Comparison of ENCODE assay signal across 10 mouse cellular contexts in genomic region chr7:110272434-110272833, GRCm38 (mm10). TPM values are rescaled to one million over a fixed set of nuclear protein-coding genes. Genes with fewer than 3 reads are reported as not detected.
DNase-seq lines count a peak whose midpoint lies in the region; ATAC-seq and TF ChIP-seq lines count a peak whose summit lies in the region.
"Had no signal": no experiment of that assay in that cellular context is flagged by ENCODE, and none has a peak within 500 bp of the region (broad histone marks: within the 10 kb centered on the region; RNA-seq: fewer than 3 reads in every experiment).

No protein-coding gene starts in this region.

- ATAC-seq in heart, embryonic 15.5 days (replicated peaks; ENCODE audit: insufficient number of reproducible peaks, insufficient read depth, low FRiP score, low read depth), result no peak
- ATAC-seq in megakaryocyte, adult 5-6 weeks (ENCODE audit: poor library complexity, severe bottlenecking), result no peak

- dilution Hi-C loops in CH12.LX (cut with MboI; ENCODE audit: extremely low pct_ligation_motif_present, extremely low pct_unique_long_range_greater_than_20kb, low sequenced_read_pairs), result no loop called here

- TF ChIP-seq EP300 in CH12.LX (IDR thresholded peaks at IDR 0.05; ENCODE audit: low read length), result no peak

- WGBS in heart, embryonic 15.5 days, result 78% methylated on average over 4 of the region's 4 CpGs

- peaks cover 36% of the 10 kb centered on the region for H3K36me3 ChIP-seq in heart, embryonic 15.5 days
- H3K36me3 ChIP-seq in CH12.LX (replicated peaks in 1 of 2; ENCODE audit: control insufficient read depth in 1 of 2, insufficient read depth in 1 of 2, low read length in 1 of 2), result peaks cover 84 to 97% of the 10 kb centered on the region in 2 experiments

- no peak; the same call in 1 of the 2 replicates for TF ChIP-seq POLR2A in CH12.LX (IDR thresholded peaks at IDR 0.05; ENCODE audit: low read depth, low read length)

- peak; percentile 51 for TF ChIP-seq RAD21 in CH12.LX (IDR thresholded peaks at IDR 0.05; ENCODE audit: low read depth, low read length)

- no peak overlapping the region for H3K4me3 ChIP-seq in heart, embryonic 15.5 days
- H3K4me3 ChIP-seq in CH12.LX (replicated peaks in 1 of 3; ENCODE audit: low read depth in 2 of 3, low read length in 2 of 3, poor library complexity in 1 of 3), result no peak overlapping the region
- H3K4me3 ChIP-seq: erythroblast, embryonic 14.5 days; limb, embryonic 15.5 days had no signal

- TF ChIP-seq CTCF in CH12.LX (conservative IDR thresholded peaks at IDR 0.05 in 1 of 2, IDR thresholded peaks at IDR 0.05 in 1 of 2; ENCODE audit: low read depth in 2 of 2, low read length in 2 of 2), result peak in 1 of 2 experiments; percentile 58; a peak in 2 of 4 replicates

- H3K4me1 ChIP-seq in heart, embryonic 15.5 days (replicated peaks), result peaks cover 13% of the 10 kb centered on the region; the same call in 1 of the 2 replicates
- peaks cover 35 to 94% of the 10 kb centered on the region in 2 experiments for H3K4me1 ChIP-seq in CH12.LX (ENCODE audit: control insufficient read depth in 1 of 2, insufficient read depth in 2 of 2)

- H3K27me3 ChIP-seq in heart, embryonic 15.5 days, result no peaks in the 10 kb centered on the region
- no peaks in the 10 kb centered on the region for H3K27me3 ChIP-seq in CH12.LX (replicated peaks)
- H3K27me3 ChIP-seq: limb, embryonic 15.5 days had no signal

- H3K27ac ChIP-seq in heart, embryonic 15.5 days, result peak overlapping the region; percentile 53
- peak overlapping the region; percentile 54 for H3K27ac ChIP-seq in CH12.LX (ENCODE audit: insufficient read depth, low read depth)
- H3K27ac ChIP-seq: limb, embryonic 15.5 days had no signal

- H3K9me3 ChIP-seq in heart, embryonic 15.5 days (replicated peaks), result no peaks in the 10 kb centered on the region
- no peaks in the 10 kb centered on the region for H3K9me3 ChIP-seq in CH12.LX (replicated peaks; ENCODE audit: low read length)
- H3K9me3 ChIP-seq: limb, embryonic 15.5 days had no signal

- no peak for DNase-seq in heart, adult 18-20 months
- DNase-seq in 416B (ENCODE audit: low read depth), result peak; percentile 49
- no peak for DNase-seq in CH12.LX (ENCODE audit: extremely low read depth)
- DNase-seq in kidney, postnatal 10 days, result peak; percentile 68
- no peak for DNase-seq in frontal cortex, adult 2 months (ENCODE audit: extremely low spot score in 1 of 2, low spot score in 1 of 2)
- DNase-seq in left cerebral cortex, adult 9 months (ENCODE audit: low spot score in 2 of 2), result no peak

- no peak overlapping the region for H3K9ac ChIP-seq in heart, embryonic 15.5 days
- H3K9ac ChIP-seq in CH12.LX (ENCODE audit: insufficient read depth, low read depth), result no peak overlapping the region
- H3K9ac ChIP-seq: limb, embryonic 15.5 days had no signal

- peaks cover 46% of the 10 kb centered on the region for H3K79me2 ChIP-seq in CH12.LX (replicated peaks; ENCODE audit: control insufficient read depth, extremely low read depth, insufficient read depth, poor library complexity, severe bottlenecking)

- no peak overlapping the region for H3K4me2 ChIP-seq in heart, embryonic 15.5 days
- H3K4me2 ChIP-seq in CH12.LX (ENCODE audit: insufficient read depth, low read depth, poor library complexity, severe bottlenecking), result no peak overlapping the region
- H3K4me2 ChIP-seq: limb, embryonic 15.5 days had no signal

- in situ Hi-C loops in CH12.LX (cut with MboI; ENCODE audit: low pct_ligation_motif_present, low pct_unique_long_range_greater_than_20kb, low sequenced_read_pairs), result no loop called here

TF ChIP-seq in CH12.LX, 34 proteins besides CTCF, POLR2A, EP300 and RAD21:
- TF ChIP-seq ETS1 (conservative IDR thresholded peaks at IDR 0.05; ENCODE audit: low read depth, low read length) (no peak), SMC3 (IDR thresholded peaks at IDR 0.05; ENCODE audit: low read depth, low read length) (peak; percentile 37; the same call in 1 of the 2 replicates), JUN (IDR thresholded peaks at IDR 0.05; ENCODE audit: insufficient read depth, low read depth, low read length) (no peak), USF1 (IDR thresholded peaks at IDR 0.05; ENCODE audit: low read depth, low read length) (no peak), RCOR1 (conservative IDR thresholded peaks at IDR 0.05; ENCODE audit: low read depth, low read length) (no peak), MEF2A (IDR thresholded peaks at IDR 0.05; ENCODE audit: borderline replicate concordance, low read depth, low read length) (no peak), MXI1 (IDR thresholded peaks at IDR 0.05; ENCODE audit: low read depth, low read length) (no peak), ELF1 (IDR thresholded peaks at IDR 0.05; ENCODE audit: low read depth, low read length) (0 out of 2 replicates have a peak, but pooled peaks have one; percentile 38), CHD2 (IDR thresholded peaks at IDR 0.05; ENCODE audit: low read length) (peak; percentile 45; the same call in 1 of the 2 replicates), POLR2AphosphoS2 (IDR thresholded peaks at IDR 0.05; ENCODE audit: low read depth, low read length) (0 out of 2 replicates have a peak, but pooled peaks have one; percentile 35)

RNA-seq across cellular contexts. Expression of gene Swap70, which starts 50.9 kb away (rescaled TPM):
- 18.6 and 24.0 TPM in 2 replicates for polyA plus RNA-seq in heart, embryonic 15.5 days (2015; fragmentation: Nextera tagmentation; extraction: Ambion mirVana)
- total RNA-seq in heart, adult 18-20 months (2021), result 10 to 100 TPM; 10.8 to 14.7 TPM
- total RNA-seq in CH12.LX (2012; rRNA removed) (296 and 297 TPM in 2 replicates), CH12.LX (2014; rRNA removed) (398 and 409 TPM in 2 replicates)
- polyA plus RNA-seq in CH12.LX (2012; ENCODE audit: insufficient read length, low read depth), result 370 and 388 TPM in 2 replicates
- polyA plus RNA-seq in frontal cortex, adult 2 months (2012; rRNA removed), result 11.8 and 12.0 TPM in 2 replicates
- 29.5 and 33.6 TPM in 2 replicates for total RNA-seq in megakaryocyte, adult 5-6 weeks (2015)
- total RNA-seq in megakaryocyte, adult 5-6 weeks (2017), result 67.6 and 73.0 TPM in 2 replicates

Comparison
In these comparisons a context has a peak if more than half of its experiments do, and no peak if none do; other contexts are left out.
1. DNase-seq: peak in 416B (single experiment) and kidney, postnatal 10 days (single experiment); none in heart, adult 18-20 months (0 of 2), CH12.LX (single experiment), frontal cortex, adult 2 months (0 of 2) and left cerebral cortex, adult 9 months (0 of 2).
2. RNA of gene Swap70, which starts 50.9 kb away (total RNA-seq): 296 to 409 TPM in CH12.LX; 29.5 to 73.0 TPM in megakaryocyte, adult 5-6 weeks and 10.8 to 14.7 TPM in heart, adult 18-20 months; every median in the first group is over 4 times any median in the second.